Mouse (Mus musculus): ENCODE measurements at regions not wholly inside any gene's neighbourhood (a gene's known extent, or its start where the extent isn't known, plus 50 kb on each side); places are given as distances from the start of the nearest gene placed in this dataset.

GRCm38 (mm10) chr2:75329598-75329997 lies 329.5 kb upstream of the Hnrnpa3 start:
- no peak for DNase-seq (ENCODE audit: low spot score)

DNA sequence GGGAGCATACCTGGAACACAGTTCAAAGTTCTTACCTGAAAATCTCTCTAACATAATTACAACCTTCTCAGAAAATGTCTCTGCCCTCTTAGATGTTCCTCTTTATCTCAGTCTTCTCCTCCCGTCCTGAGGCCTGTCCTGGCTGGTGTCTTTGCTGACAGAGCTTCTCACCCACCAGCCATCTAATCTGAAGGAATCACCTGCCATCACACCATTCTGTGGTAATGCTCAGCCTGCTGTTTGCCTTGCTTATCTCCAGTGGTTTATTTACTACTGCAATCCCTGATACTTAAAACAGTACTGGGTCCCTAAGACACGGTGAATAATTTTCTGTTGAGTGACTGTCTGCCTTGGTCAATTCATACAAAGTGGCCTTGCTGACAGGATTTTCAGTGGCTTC lies 317.8 kb upstream of the Hnrnpa3 start:
- DNase-seq (ENCODE audit: low spot score) = no peak

GRCm38 (mm10) chr2:75341726-75342280 lies 317.3 kb upstream of the Hnrnpa3 start:
- no peak for DNase-seq (ENCODE audit: low spot score)

DNA sequence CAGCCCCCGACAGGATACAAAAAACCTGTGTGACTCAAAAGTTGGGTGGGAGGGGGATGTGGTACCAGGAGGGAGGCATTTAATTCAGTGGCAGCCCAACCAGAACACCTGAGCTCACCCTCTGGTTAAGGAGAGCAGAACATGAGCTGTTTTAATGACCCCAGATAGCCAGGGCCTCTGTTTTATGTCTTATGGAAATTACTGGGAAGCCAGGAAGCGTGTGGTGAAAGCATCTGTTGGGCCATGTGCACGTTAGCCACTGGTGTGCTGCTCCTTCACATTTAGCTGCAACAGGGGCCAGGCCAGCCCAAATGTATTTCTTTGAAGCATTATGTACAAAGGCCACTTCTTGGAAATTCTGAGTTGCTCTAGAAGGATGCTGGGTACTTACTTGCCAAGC lies 308.2 kb upstream of the Hnrnpa3 start:
- DNase-seq (ENCODE audit: low spot score) = no peak

DNA sequence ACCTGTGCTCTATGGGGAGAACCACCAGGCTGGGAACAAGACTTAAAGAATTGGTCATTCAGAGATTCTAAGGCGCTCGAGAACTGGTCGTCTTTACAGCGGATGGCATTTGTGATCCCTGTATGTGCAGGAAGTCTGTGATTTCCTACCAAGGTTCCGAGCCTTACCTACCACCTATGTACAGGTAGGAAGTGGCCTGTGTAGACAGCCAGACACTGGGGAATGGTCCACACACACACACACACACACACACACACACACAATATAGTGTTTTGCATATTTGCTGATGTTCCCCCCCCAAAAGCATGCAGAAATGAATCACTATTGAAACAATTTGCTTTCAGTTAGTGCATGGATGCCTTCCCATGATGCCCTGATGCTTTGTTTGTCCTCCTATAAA lies 307.1 kb upstream of the Hnrnpa3 start:
- DNase-seq (ENCODE audit: low spot score) = no peak

- DNase-seq (ENCODE audit: low spot score) = no peak
Measured at GRCm38 (mm10) chr2:75352564-75352963, 306.5 kb upstream of the Hnrnpa3 start.

- DNase-seq (ENCODE audit: low spot score) = no peak
Measured at GRCm38 (mm10) chr2:75356691-75357375, 302.2 kb upstream of the Hnrnpa3 start.

GRCm38 (mm10) chr2:75357516-75357915 lies 301.5 kb upstream of the Hnrnpa3 start:
- no peak for DNase-seq (ENCODE audit: low spot score)

GRCm38 (mm10) chr2:75360936-75361335 lies 298.1 kb upstream of the Hnrnpa3 start:
- no peak for DNase-seq (ENCODE audit: low spot score)

- no peak for DNase-seq (ENCODE audit: low spot score)
Measured at GRCm38 (mm10) chr2:75376666-75377065, 282.4 kb upstream of the Hnrnpa3 start.

DNA sequence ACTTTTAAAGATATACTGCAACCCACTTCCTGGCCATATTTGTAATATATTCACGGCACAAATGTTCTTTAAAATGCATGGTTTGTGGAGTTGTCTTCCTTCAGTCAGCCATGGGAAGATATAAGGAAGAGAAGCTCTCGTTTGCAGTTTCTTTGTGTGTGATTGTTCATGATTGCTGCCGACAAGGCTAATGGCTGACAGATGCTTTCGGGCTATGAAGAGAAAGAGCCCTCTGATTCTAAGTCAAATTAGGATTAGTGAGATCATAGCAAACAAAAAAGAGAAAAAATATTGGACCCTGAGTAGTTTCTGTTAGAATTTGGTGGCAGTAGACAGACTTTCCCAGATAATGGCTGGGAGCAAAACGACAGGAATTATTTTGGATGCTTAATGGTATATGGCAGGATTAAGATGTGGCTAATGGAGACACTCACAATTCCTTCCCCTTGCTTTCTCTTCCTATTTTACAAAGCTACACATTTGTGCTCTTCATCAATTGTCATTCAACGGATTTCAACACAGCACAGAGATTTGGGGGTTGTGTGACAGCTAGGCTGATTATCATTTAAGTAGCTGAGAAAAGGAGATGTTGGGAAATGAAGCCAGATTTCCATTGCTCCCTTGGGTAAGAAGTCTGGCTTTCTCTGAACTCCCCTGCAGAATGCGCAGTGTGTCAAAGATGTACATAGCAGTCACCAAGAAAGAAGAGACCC lies 273.4 kb upstream of the Hnrnpa3 start:
- DNase-seq (ENCODE audit: low spot score) = no peak

GRCm38 (mm10) chr2:75386636-75387035 lies 272.4 kb upstream of the Hnrnpa3 start:
- no peak for DNase-seq (ENCODE audit: low spot score)

DNA sequence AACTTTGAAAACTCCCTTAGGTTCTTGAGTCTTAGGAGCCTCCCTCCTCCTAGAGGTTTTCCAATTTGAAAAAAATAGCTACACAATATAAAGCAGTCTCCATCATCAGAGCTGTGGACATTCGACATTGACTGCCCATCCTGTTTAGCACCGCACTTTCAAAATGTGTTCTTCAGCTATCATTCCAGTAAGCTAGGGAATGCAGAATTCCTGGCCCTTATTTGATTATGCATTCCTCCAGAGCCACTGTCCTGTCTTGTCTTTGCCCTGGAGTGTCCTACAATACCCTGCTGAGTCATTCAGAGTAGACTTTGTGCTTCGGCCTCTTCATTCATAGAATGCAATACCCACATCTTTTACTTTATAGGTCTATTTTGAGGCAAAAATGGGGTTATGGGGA lies 267.0 kb upstream of the Hnrnpa3 start:
- DNase-seq (ENCODE audit: low spot score) = no peak

- DNase-seq (ENCODE audit: low spot score) = no peak
Measured at GRCm38 (mm10) chr2:75394928-75395673, 264.0 kb upstream of the Hnrnpa3 start.

DNA sequence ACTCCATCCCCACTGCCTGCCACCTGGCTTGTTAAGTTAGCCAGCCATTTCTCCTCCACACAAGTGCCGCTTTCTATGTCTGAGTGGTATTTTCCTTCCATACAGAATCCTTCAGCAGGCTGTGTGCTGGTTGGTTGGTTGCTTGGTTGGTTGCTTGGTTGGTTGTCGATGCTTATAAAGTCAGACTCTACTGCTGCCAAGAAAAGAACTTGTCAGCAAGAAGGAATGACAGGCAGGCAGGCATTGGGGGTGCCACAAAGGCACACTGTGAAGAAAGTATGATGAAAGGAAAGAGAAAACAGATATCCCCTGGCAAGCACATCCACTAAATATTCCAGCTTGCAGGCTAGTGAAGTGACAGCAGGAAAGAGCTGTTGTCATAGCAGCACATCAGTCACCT lies 263.0 kb upstream of the Hnrnpa3 start:
- DNase-seq (ENCODE audit: low spot score) = no peak

DNA sequence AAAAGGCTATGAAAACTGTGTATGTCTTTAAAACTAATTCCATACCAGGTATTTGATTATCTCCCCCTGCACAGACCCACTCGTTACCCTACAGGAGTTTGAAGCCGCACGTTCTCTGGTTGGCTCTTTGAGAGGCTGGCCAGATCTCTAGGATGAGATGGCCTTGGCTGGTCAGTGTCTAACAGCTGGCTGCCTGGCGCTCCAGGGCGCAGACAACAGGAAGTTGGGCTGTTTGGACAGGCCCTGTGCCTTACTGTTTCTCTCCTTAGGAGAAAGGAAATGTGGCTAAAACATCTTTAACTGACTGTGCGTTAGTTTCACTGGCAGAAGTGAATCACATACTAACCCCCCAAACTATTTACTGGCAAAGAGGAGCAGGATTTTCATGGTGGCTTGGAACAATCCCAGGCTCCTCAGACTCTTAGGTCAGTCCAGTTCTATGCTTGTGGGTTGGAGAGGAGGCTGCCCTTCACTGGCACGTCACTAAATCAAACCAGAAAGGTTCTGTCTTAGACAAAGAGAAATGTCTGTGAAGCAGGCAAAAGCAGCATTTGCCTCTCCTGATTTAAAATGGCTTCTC lies 258.7 kb upstream of the Hnrnpa3 start:
- no peak for DNase-seq (ENCODE audit: low spot score)

GRCm38 (mm10) chr2:75403791-75404190 lies 255.3 kb upstream of the Hnrnpa3 start:
- DNase-seq (ENCODE audit: low spot score) = no peak

DNA sequence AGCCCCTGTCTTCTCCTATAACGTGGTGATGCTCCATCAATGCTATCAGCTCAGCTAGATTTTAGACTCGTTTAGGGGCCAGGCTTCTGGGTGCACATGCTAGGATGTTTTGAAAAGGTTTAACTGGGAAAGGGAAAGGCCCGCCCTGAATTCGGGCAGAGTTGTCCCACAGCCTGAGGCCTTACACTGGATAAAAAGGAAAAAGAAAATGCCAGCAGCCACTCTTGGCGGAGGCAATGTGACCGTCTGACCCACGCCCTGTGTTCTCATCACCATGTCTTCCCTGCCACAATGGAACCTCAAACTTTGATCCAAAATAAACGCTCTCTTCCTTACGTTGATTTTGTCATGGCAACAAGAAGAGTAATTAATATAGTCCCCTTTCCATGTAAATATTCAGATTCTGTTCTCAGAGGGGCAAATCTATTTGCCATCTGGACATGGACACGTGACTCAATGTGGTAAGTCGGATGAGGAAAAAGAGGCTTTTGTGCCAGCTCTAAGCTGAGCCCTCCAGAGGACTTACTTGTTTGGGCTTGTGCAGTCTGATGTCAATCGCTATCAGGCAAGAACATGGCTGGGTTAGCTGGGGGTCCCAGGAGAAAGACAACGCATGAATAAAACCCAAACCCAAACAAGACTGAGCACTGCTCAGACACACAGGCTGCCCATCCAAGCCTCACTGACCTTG lies 253.4 kb upstream of the Hnrnpa3 start:
- no peak for DNase-seq (ENCODE audit: low spot score)

DNA sequence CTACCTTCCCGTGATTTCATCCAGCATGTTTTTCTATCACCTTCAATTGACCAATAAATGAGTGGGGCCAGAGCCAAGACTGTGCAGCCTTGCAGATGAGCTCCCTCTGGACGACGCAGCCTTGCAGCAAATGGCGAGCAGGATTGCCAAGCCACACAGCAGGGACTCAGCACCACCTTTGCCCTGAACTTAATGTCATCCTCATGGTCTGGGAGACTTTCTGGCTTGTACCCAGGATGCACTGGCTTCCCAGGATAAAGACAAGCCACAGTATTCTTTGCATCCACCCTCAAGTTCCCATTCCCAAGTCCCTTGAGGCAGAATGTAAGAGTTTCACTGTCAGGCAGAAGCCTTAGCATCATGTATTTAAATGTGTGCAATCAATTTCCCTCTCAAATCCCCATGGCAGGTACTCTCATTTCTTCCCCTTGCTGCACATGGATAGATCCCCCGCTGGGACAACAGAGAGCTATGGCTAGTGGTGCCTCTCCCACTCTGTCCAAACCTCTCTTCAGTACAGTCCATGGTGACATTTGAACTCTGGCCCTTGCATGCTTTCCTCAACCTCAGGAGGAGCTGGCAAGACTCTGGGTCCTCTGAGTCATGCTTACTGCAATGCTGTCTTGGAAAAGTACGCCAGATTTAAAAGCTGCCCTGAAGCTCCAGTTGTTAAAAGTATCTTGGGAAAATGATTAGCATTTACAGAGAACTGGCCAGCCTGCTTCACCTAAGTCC lies 252.2 kb upstream of the Hnrnpa3 start:
- DNase-seq (ENCODE audit: low spot score) = no peak

DNA sequence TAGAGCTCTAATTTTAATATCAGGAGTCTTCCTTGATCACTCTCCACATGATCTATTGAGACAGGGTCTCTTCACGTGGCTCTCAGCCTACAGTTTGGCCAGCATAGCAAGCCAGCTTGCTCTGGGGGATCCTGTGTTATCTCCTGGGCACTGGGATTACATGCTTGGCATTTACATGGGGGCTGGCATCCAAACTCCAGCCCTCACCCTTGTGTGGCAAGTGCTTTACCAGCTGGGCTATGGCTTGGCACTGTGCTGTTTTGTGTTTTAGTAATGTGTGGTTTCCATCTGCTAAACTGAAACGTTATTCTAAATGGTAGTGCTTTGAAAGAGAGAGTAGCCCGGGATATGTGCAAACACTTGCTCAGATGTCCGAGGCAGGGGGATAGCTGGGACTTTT lies 251.5 kb upstream of the Hnrnpa3 start:
- peak; percentile 13 for DNase-seq (ENCODE audit: low spot score)

- no peak for DNase-seq (ENCODE audit: low spot score)
Measured at GRCm38 (mm10) chr2:75408016-75408415, 251.0 kb upstream of the Hnrnpa3 start.
